Mouse (Mus musculus) cerebellum, postnatal 14 days (tissue): Measurements from ENCODE around the gene Pum2.
"Not testable (repeated sequence)": the region's sequence is repeated elsewhere in the genome, so short reads cannot be mapped to it uniquely, and the experiment has no call there.

Experiments
- DNase-seq, 2 experiments: peaks; one replicate each; pipeline ENCODE4 v3.0.0; 2021; ENCODE audit warnings: mixed read lengths in 2 of 2

The Pum2 gene

DNA sequence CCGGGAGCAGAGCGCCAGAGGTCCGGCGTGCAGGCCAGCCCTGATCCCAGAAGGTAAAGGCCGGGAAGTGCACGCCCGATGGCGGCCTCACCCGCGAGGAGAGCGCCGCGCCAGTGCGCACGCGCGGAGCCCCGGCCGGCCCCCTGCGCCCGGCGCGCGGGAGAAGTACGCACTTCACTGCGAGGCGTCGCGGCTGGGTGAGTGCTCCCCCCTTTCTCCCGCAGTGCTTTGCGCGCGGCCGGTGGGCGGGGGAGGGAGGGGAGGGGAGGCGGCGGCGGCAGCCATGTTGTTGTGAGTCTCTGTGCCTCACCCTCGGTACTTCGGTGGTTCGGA lies at the start of gene Pum2:
Pum2 (plus strand) TSS at position 161 of the 333 bp plus-strand sequence.
- peak; percentile 95 to 97 for DNase-seq

DNA sequence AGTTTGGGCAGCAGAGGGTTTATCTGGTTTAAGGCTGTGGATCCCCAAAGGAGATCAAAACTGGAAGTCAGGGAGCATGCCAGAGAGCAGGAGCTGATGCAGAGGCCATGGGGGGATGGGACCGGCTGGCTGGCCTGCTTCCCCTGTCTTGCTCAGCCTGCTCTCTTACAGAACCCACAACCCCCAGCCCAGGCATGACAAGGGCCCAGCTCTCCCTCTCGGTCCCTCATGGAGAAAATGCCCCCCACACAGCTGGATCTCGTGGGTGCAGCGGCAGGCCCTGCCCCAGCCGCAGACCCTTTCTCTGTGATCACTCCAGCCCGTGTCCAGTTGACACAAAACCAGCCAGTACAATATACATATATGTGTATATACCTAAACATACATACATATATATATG lies 44.4 kb upstream of the Pum2 start:
- no peak for DNase-seq

DNA sequence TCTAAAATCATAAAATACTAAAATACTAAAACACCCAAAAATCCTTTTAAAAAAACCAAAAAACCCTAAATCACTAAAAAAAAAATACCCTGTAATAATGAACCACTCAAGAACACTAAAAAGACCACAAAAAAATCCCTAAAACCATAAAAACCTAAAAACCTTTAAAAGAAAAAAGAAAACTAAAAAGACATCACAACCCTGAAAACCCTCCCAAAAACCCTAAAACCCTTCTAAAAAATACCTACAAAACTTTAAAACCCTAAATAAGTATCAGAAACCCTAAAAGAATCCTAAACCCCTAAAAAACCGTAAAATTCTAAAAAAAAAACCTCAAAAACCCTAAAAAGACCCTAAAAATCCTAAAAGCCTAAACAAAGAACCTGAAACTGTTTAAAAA lies 42.2 kb upstream of the Pum2 start:
- DNase-seq, result no peak

DNA sequence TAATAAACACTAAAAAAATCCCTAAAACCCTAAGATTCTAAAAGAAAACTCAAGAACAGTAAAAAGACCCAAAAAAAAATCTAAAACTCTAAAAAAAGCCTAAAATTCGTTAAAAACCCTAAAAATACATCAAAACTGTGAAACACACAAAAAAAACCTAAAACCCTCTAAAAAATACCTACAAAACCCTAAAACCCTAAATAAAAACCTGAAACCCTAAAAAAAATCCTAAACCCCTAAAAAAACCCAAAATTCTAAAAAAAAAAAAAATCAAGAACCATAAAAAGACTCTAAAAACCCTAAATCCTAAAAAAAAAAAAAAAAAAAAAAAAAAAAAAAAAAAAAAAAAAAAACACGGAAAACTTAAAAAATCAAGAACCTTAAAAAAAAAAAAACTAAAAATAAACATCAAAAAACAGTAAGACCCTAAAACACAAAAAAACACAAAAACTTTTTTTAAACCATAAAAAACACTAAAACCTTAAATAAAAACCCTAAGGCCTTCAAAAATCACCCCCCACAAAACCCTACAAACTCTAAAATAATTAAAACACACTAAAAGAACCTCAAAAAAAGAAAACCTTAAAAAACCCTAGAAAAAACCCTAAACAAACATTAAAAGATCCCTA lies 41.1 kb upstream of the Pum2 start:
- no peak for DNase-seq

DNA sequence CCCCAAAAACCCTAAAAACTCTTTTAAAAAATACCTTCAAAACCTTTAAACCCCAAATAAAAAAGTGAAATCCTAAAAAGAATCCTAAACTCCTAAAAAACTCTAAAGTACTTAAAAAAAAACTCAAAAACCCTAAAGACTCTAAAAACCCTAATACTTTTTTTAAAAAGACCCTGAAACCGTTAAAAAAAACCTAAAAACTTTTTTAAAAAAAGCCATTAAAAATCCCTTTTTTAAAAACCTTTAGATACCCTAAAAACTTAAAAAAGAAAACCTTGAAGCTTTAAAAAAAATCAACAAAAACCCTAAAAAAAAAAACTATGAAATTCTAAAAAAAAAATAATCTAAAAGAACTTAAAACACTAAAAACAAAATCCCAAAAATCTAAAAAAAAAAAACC lies 39.6 kb upstream of the Pum2 start:
- no peak for DNase-seq

DNA sequence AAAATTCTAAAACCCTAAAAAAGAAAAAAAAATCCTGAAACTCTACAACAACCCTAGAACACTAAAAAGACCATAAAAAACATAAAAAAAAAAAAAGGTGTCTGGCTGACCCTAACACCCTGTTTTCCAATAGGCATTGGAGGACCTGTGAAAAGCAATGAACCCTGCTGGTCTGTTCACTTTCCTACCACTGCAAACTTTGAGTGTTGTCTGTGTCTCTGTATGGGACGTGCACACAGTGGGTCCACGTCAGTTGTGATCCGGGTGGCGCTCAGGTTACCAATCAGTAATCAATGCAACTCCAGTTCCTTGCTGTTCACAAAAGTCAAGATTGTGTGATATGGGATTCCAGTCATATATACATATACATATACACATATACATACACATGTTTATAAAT lies 38.4 kb upstream of the Pum2 start:
- no peak for DNase-seq

DNA sequence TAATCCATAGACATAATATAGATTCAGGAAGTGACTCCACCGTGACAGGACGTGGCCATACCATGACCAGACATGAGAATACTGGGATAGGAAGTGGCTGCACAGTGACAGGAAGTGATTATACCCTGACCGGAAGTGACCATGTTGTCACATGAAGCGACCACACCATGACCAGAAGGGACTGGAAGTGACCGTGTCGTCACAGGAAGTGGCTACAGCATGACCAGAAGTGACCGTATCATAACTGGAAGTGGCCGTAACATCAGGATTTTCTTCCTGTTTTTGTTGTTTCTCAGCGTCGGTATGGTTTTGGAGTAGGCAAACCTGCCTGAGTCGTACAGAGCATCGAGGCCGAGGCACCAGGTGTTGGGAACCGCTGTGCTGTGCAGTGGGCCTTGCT lies 37.0 kb upstream of the Pum2 start:
- no peak for DNase-seq

DNA sequence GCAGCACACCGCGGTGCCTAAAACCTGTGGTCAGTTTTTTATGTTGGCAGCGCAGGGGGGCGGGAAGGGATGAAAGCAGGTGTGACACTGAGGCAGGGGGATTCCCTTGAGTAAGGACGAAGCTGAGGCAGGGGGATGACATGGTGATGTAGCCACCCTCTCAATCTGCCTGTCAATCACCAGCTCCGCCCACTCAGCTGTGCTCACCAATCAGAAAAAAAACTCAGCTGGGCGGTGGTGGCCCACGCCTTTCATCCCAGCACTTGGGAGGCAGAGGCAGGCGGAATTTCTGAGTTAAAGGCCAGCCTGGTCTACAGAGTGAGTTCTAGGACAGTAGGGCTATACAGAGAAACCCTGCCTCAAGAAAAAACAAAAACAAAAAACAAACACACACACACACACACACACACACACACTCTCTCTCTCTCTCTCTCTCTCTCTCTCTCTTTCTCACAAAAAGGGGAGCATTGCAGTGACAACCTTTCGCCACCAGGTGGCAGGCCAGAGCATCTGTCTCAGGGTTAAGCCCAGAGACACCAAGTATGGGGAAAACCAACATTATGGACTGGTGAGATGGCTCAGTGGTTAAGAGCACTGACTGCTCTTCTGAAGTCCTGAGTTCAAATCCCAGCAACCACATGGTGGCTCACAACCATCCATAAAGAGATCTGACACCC lies 35.4 kb upstream of the Pum2 start:
- peak; percentile 74 to 84 for DNase-seq

DNA sequence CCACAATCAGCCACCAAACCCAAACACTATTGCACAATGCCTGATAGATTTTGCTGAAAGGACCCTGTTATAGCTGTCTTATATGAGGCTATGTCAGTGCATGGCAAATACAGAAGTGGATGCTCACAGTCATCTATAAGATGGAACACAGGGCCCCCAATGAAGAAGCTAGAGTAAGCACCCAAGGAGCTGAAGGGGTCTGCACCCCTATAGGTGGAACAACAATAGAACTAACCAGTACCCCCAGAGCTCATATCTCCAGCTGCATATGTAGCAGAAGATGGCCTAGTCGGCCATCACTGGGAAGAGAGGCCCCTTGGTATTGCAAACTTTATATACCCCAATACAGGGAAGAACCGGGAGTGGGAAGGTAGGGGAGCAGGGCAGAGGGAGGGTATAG lies 33.7 kb upstream of the Pum2 start:
- DNase-seq, result peak in 1 of 2 experiments; percentile 27

DNA sequence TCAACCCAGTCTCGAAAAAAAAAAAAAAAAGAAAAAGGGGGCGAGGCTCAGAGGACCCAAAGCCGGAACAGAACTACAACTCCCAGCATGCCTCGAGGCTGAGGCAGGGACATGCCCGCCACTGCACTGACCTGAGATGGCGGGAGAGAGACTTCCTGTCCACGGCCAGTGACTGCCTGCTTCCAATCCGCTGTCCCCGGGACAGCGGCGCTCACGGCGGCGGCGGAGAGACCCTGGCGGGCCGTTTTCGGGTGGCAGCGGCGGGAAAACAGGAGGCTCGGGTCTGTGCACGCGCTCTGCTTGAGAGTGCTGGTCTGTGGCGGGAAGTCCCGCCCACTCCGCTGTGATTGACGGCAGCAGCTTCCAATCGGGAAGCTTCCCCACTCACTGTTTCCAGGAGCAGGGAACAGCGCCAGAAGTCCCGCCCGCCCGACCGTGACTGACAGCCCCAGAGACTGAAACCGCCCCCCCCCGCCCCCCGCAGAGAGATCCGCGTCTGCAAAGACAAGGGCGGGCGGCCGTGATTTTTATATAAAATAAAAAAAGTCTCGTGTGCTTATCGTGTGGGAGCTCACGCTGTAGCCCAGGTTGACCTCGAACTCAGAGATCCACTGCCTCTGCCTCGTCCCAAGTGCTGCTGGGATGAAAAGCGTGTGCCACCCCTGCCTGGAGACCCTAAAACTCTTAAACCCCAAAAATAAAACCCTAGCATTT lies 33.1 kb upstream of the Pum2 start:
- DNase-seq, result peak; percentile 100

DNA sequence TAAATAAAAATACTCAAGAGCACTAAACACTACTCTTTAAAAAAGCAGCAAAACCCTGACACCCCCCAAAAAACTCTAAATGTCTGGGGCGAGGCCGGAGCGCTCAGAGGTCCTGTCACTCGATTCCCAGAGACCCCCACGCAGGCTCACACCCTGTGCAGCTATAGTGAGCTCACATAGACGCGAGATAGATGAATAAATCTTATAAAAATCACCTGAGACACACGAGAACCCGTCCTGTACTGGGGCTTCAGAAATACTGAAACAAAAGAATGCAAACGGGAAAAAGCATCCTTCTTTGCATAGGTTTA lies 32.6 kb upstream of the Pum2 start:
- peak in 1 of 2 experiments; percentile 45 for DNase-seq

DNA sequence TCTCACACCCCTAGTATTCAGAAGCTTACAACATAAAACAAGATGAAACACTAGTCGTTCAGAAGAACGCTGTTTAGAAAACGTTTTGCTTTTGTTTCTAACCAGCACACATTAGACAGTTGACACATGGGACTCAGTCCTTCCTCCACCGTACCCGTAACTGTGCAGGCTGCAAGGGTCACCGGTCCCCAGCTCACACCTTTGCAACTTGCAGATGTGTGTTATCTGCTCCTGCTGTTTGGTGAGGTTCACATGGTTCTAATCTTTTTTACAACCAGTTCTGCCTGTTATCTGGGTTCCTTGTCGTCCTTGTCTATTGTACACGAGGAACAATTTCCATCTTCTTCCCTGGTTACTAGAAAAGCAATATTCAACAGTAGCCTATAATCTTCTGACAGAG lies 25.7 kb upstream of the Pum2 start:
- DNase-seq, result not testable (repeated sequence)

DNA sequence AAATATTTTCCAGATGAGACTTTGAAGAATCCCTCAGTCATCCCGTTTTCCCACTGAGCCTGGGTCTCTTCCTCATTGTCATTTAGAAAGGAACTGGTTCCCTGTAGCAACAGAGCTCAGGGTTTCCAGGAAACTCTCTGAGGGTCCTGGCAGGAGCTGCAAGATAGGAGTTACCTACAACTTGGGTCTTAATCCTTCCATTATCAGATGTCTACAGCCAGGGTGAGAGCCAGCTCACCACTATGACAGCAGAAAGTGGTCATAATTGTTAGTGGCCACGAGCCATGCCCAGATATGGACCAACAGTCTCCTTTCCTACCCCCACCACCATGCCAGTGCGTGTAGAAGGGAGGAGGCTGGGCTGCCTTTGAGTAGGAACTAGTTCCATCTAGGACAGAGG lies 23.9 kb upstream of the Pum2 start:
- DNase-seq, result not testable (repeated sequence)

DNA sequence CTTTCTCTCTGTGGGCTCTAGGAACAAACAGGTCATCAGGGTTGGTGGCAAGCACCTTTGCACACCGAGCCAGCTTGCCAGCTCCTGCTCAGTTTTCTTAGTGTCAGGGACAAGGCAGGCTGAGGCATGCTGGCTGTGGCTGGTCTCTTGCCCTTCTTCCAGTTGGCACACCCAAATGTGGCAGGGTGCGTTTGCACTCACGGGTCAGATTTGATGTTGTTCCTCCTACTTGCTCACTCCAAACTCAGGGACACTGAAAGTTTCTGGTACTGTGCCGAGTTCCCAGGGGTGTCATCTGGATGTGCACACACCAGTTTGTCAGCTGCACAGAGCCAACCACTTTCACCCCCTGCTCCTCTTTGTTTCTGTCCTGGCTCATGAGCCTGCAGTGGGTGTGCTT lies 17.3 kb upstream of the Pum2 start:
- no peak for DNase-seq

DNA sequence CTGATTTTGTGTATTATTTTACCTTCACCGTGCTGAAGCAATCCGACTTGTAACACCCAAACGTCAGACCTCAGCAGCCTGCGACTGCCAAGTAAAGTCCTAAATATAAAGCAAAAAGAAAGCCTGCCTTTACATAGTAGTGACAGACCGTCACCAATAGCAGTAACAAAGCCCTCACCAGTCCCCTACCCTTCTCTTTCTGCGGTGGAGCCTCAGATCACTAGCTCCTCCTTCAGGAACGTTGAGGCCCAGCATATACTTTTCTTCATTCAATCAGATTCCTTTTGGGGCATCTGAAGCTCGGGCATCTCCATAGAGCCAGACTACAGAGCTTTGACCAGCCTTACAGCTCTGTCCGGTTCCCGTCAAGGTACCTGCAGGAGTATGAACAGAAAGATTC lies 16.8 kb upstream of the Pum2 start:
- DNase-seq, result no peak

DNA sequence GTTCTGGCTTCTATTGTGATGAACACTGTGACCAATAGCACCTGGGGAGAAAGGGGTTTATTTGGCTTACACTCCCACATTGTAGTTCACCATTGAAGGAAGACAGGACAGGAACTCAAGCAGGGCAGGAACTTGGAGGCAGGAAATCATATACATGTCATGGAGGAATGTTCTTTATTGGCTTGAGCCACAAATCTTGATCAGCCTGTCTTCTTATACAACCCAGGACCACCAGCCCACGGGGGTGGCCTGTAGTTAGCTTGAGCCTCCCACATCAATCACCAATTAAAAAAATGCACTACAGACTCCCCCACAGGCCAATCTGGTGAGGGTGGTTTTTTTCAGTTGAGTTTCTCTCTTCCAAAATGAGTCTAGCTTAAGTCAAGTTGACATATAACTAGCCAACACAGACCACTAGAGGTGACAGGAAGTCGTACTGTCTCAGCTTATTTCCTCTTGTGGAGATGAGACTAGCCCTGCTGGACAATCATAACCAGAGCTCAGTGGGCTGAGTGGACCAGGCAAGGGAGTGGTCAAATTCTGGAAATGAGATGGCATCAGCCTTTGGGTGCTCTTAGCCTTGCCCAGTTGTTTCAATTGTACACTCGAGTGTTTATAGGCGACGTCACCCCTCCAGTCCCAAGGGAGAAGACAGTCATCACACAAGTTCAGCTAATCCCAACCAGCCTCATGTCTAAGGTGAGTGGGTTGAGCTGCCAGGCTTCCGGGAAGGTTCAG lies 16.1 kb upstream of the Pum2 start:
- no peak for DNase-seq

DNA sequence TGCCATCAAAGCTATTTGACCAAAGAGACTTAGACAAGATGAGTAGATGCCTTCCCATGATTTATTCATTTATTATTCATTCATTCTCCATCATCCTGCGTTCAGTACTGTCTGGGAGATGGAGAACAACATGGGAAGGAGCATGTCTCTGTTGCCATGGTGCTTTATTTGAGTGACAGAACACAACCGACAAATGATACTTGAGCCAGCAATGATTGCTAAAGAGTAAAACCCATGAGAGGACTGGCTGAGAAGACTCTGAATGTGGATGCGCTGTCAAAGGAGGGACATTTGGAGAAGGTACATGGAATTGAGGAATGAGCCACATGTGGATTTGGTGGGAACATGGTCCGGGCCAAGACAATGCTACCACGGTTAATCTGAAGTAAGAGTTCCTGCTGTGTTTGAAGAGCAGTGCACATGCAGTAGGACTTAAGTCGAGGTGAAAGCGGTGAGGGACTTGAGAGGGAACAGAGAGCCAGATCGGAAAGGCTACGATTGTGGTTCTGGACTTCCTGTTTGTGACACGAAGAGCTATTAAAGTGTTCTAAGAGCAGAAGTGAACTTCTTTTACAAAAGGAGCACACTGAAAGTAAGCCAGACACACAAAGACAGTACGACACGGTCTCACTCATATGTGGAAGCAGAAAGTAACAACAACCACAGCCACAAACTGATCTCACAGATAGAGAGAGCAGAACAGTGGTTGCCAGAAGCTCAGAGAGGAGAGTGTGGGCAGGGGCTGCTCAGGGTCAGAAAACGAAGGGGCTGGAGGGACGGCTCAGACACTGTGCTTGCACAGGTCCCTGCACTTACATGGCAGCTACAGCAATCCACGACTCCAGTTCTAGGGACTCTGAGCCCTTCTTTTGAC lies 14.3 kb upstream of the Pum2 start:
- no peak for DNase-seq

DNA sequence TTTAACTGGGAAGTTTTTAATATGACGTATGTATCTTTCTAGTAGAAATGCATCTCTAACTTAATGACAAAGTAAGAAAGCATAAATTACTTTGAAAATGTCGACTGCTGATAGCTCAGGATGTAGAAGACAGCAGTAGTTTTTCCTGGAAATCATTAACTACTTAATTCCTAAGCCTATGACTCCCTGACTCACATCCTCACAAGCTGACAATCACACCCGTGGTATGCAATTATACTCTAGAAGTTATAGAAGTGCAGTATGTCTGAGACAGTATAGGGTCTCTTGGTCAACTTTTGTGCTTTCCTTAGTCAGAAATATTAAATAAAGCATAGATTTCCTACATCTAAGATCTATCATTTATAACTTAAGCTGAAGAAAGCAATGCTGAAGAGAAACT lies 12.2 kb upstream of the Pum2 start:
- no peak for DNase-seq

DNA sequence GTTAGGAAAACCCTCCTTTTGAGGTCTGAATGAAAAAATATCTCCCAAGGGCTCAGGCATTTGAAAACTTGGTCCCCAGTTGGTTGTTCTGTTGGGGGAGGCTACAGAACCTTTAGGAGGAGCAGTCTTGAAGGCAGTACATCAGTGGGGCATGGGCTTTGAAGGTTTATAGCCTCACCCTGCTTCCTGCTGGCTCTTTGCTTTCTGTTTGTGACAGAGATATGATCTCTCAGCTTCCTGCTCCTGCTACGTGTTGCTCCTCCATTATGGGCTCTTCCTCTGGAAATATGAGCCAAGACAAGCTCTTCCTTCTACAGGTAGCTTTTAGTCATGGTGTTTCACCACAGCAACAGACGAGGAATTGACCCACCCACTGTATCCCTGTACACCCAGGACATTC lies 11.8 kb upstream of the Pum2 start:
- DNase-seq, result no peak

DNA sequence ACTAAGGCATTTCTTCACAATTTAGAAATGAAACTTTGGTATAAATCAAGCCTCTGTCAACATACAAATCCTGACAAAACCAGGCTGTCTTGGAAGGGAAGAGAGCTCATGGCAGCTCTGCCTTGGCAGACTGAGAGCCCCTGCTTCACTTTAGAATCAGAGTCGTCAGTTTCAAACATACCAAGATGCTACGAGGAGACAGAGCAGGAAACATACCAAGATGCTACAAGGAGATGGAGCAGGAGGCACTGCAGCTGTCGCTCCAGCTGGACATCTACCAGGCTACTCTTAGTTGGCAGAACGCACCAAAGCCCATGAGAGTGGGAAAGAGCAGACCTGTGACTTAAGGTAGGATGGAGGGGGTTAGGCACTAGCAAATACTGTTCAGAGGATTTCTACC lies 11.2 kb upstream of the Pum2 start:
- peak in 1 of 2 experiments; percentile 18 for DNase-seq

DNA sequence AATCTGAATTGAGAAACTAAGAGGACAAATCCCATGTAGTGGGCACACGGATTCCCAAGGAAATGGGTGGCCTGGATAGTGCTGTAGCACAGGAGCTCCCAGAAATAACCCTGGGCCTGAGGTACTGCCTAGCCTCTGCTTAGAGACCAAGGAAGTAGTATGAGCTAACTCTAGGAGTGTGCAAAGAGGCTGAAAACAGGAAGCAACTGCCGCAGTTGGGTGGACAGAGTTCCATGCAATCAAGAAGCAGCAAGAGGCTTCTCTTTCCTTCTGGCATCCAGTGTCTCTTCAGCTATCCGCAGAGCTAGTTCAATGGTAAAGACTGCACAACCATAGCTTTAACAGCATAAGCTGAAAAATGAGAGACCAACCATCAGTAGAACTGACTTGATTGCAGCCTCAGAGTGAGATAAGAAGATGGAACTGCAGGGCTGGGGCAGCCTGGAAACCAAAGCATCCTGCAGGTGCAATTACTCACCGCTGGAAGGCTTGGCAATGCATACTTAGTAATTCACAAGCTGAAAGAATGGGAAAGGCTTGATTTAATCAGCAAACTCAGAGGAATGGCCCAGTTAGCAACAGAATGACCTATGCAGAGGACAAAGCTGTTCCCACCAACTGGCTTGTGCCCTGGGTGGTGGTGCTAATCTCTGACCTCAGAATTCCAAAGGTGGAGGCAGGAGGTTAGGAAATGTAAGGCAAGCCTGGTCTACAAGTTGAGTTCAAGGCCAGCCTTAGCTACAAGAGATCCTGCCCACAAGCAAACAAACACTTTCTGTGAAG lies 6.3 kb upstream of the Pum2 start:
- no peak for DNase-seq

DNA sequence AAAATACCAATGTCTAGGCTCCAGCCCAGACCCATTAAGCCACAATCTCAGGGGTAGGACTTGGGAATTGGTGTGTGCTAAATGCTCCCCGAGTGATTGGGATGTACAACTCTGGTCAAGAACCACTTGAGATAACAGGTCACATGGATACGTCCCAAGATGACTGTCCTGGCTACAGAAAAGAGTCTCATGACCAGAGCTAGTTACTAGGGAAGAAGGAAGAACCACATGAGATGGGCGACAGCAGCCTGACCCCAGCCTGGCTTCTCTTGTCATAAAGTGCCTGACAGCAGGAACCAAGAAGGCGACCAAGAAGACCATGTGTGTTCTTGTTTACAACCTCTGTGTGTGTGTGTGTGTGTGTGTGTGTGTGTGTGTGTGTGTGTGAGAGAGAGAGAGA lies 4.5 kb upstream of the Pum2 start:
- no peak for DNase-seq
